Mouse (Mus musculus): ENCODE data around the gene Gm16253. TPM values are rescaled to one million over a fixed set of nuclear protein-coding genes. Genes with fewer than 3 reads are reported as not detected.

The Gm16253 gene
- total RNA-seq (2023) = not detected

GRCm38 (mm10) chr3:96576690-96577541 lies at the start of gene Gm16253:
Gene Gm16253 (plus strand): TSS chr3:96576984.

GRCm38 (mm10) chr3:96557694-96558093 lies 19.1 kb upstream of the Gm16253 start, which contains the start of gene Txnip:
Gene Txnip (plus strand): TSS chr3:96557957.

DNA sequence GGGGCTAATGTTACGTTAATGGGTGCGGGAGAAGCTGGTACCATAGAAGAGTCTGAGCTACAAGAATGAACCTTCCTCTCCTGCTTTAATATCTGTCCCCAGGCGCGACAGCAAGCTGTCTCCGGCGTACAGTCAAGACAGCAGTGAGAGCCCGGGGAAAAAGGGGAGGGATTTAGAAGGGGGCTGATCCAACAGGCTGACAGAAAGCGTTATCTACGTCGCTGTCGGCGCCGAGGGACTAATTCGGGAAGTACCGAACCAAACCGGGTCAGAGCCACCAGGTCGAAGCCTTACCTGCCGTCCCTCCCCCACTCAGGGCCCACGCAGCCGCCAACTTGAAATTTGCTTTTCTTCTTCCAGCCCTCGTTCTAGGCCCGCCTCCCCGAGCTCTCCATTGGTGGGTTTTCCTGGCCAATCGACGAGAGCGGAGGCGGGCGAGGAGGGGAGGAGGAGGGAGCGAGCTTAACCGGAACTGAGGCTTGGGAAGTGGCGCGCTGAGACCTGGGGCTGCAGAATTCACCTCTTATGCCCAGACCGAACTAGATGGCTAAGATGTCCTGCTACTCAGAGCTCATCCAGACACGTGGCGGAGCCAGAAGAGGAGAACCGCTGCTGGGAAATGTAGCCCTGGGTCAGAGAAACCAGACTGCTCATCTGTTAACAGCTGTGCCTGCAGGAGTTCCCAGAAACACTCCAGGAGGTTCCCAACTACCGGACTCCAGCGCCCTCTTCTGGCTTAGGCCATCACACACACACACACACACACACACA lies 17.2 kb downstream of the Gm16253 start, which contains the start of gene Polr3gl:
Gene Polr3gl, minus strand, starts transcription at position 392 of the 771 bp plus-strand sequence.

DNA sequence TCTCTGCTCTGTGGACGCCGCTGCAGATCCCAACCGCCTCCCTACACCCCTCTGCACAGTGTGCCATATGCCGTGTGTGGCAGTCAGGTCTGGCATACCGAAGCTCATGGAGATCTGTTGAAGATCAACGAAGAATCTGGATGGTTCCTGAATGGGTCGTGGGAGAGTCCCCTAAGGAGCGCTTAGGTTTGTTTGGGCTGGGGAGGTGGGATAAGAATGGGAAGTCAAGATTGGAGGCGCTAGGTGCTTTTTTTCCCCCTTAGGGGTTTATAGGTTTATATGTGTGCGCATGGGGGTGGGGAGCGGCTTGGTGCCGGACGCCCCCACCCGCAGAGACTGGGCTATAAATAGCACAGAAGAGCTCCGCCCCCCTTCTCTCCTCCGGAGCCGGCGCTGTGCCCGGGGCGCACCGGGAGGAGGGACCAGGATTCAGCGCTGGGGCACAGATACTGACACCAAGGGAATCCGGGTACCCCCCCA lies 19.5 kb downstream of the Gm16253 start, which contains the start of gene Ankrd34a:
Gene Ankrd34a, plus strand, starts transcription at position 409 of the 480 bp plus-strand sequence.

GRCm38 (mm10) chr3:96600639-96601250 lies 24.0 kb downstream of the Gm16253 start, which contains the start of gene Lix1l:
Gene Lix1l (plus strand): TSS chr3:96601149.

GRCm38 (mm10) chr3:96629729-96630600 lies 53.2 kb downstream of the Gm16253 start, which contains the start of gene Rbm8a:
Gene Rbm8a (plus strand): TSS chr3:96629933.

Other genes starting within 250 kb of the Gm16253 start
- not detected for gene BC107364, start 124.7 kb upstream of the Gm16253 start, total RNA-seq (2023)
- gene Hfe2, start 51.8 kb upstream of the Gm16253 start, total RNA-seq (2023) = not detected
- 861 TPM for gene Txnip, start 19.0 kb upstream of the Gm16253 start, total RNA-seq (2023)
- 41.5 TPM for gene Polr3gl, start 17.2 kb downstream of the Gm16253 start, total RNA-seq (2023)
- not detected for gene Ankrd34a, start 19.7 kb downstream of the Gm16253 start, total RNA-seq (2023)
- gene Lix1l, start 24.2 kb downstream of the Gm16253 start, total RNA-seq (2023) = 0.38 TPM
- 82.5 TPM for gene Rbm8a, start 52.9 kb downstream of the Gm16253 start, total RNA-seq (2023)
- 25.9 TPM for gene Pex11b, start 58.4 kb downstream of the Gm16253 start, total RNA-seq (2023)
- 0.35 TPM for gene Gm42957, start 58.5 kb downstream of the Gm16253 start, total RNA-seq (2023)
- 3.5 TPM for gene Itga10, start 68.6 kb downstream of the Gm16253 start, total RNA-seq (2023)
- gene Ankrd35, start 93.1 kb downstream of the Gm16253 start, total RNA-seq (2023) = not detected
- gene Pias3, start 119.4 kb downstream of the Gm16253 start, total RNA-seq (2023) = 20.1 TPM
- gene Nudt17, start 131.6 kb downstream of the Gm16253 start, total RNA-seq (2023) = 1.0 TPM
- 57.7 TPM for gene Polr3c, start 150.6 kb downstream of the Gm16253 start, total RNA-seq (2023)
- gene Rnf115, start 150.7 kb downstream of the Gm16253 start, total RNA-seq (2023) = 48.1 TPM

Data from CD4-positive naive resting alpha-beta T cell, adult 57 days (primary cell).